ENCODE assay signal across 19 mouse cellular contexts in genomic region chr3:60614516-60614915, GRCm38 (mm10).
A peak's percentile ranks its signal among the peaks of the same experiment; 100 is the strongest.
DNase-seq lines count a peak whose midpoint lies in the region; ATAC-seq and TF ChIP-seq lines count a peak whose summit lies in the region.
"Had no signal": no experiment of that assay in that cellular context is flagged by ENCODE, and none has a peak within 500 bp of the region (broad histone marks: within the 10 kb centered on the region; RNA-seq: fewer than 3 reads in every experiment).

No protein-coding gene starts in this region.

- no peaks in the 10 kb centered on the region for H3K27me3 ChIP-seq in kidney, adult 2 months (replicated peaks; ENCODE audit: control insufficient read depth, insufficient read depth, low read length)
- no peaks in the 10 kb centered on the region for H3K27me3 ChIP-seq in kidney, embryonic 15.5 days
- no peaks in the 10 kb centered on the region for H3K27me3 ChIP-seq in limb, embryonic 10.5 days (ENCODE audit: low read depth, poor library complexity, severe bottlenecking)
- H3K27me3 ChIP-seq: embryonic facial prominence, embryonic 15.5 days; heart, embryonic 13.5 days; hindbrain, embryonic 15.5 days; liver, embryonic 13.5 days; lung, embryonic 15.5 days had no signal

- no peaks in the 10 kb centered on the region for H3K36me3 ChIP-seq in kidney, adult 2 months (ENCODE audit: control insufficient read depth, insufficient read depth, low read length)
- peaks cover 34% of the 10 kb centered on the region for H3K36me3 ChIP-seq in kidney, embryonic 15.5 days
- H3K36me3 ChIP-seq in limb, embryonic 10.5 days: peaks cover 36% of the 10 kb centered on the region
- H3K36me3 ChIP-seq: hindbrain, embryonic 15.5 days had no signal

- WGBS in kidney, adult 2 months: 65% methylated on average over 7 of the region's 7 CpGs
- 84% methylated on average over 7 of the region's 7 CpGs for WGBS in kidney, embryonic 15.5 days
- WGBS in limb, embryonic 10.5 days: 91% methylated on average over 7 of the region's 7 CpGs

- TF ChIP-seq CTCF in kidney, adult 2 months (conservative IDR thresholded peaks at IDR 0.05; ENCODE audit: insufficient read depth, insufficient read length, low read depth, low read length): no peak

- no peak for TF ChIP-seq POLR2A in kidney, adult 2 months (IDR thresholded peaks at IDR 0.05; ENCODE audit: low read depth, low read length)

- H3K9ac ChIP-seq in kidney, embryonic 15.5 days: no peak overlapping the region
- H3K9ac ChIP-seq: embryonic facial prominence, embryonic 15.5 days; heart, embryonic 13.5 days; hindbrain, embryonic 15.5 days; liver, embryonic 13.5 days; lung, embryonic 15.5 days had no signal

- no peak overlapping the region for H3K4me3 ChIP-seq in kidney, adult 2 months (ENCODE audit: insufficient read depth, low read depth, low read length)
- H3K4me3 ChIP-seq in kidney, embryonic 15.5 days (replicated peaks): no peak overlapping the region
- no peak overlapping the region for H3K4me3 ChIP-seq in limb, embryonic 10.5 days
- H3K4me3 ChIP-seq: embryonic facial prominence, embryonic 15.5 days; heart, embryonic 13.5 days; hindbrain, embryonic 15.5 days; liver, embryonic 13.5 days; lung, embryonic 15.5 days had no signal

- no peaks in the 10 kb centered on the region for H3K9me3 ChIP-seq in kidney, embryonic 15.5 days (replicated peaks)
- H3K9me3 ChIP-seq in limb, embryonic 10.5 days (replicated peaks): no peaks in the 10 kb centered on the region
- H3K9me3 ChIP-seq: embryonic facial prominence, embryonic 15.5 days; G1E; heart, embryonic 13.5 days; hindbrain, embryonic 15.5 days; liver, embryonic 13.5 days; lung, embryonic 15.5 days had no signal

- no peak for ATAC-seq in kidney, embryonic 15.5 days (replicated peaks; ENCODE audit: low FRiP score)

- no peak overlapping the region for H3K4me2 ChIP-seq in kidney, embryonic 15.5 days
- H3K4me2 ChIP-seq: embryonic facial prominence, embryonic 15.5 days; heart, embryonic 13.5 days; liver, embryonic 13.5 days; lung, embryonic 15.5 days; midbrain, embryonic 11.5 days had no signal

- H3K27ac ChIP-seq in kidney, adult 2 months (ENCODE audit: insufficient read depth, low read depth, low read length): no peak overlapping the region
- H3K27ac ChIP-seq in kidney, embryonic 15.5 days: no peak overlapping the region
- H3K27ac ChIP-seq in limb, embryonic 10.5 days: no peak overlapping the region
- H3K27ac ChIP-seq: embryonic facial prominence, embryonic 15.5 days; heart, embryonic 13.5 days; hindbrain, embryonic 15.5 days; kidney, postnatal 0 days; liver, embryonic 13.5 days; lung, embryonic 15.5 days had no signal

- H3K4me1 ChIP-seq in kidney, adult 2 months (ENCODE audit: control insufficient read depth, insufficient read depth, low read length): peaks cover 6% of the 10 kb centered on the region; the same call in 1 of the 2 replicates
- H3K4me1 ChIP-seq in kidney, embryonic 15.5 days: no peaks in the 10 kb centered on the region
- no peaks in the 10 kb centered on the region for H3K4me1 ChIP-seq in limb, embryonic 10.5 days
- H3K4me1 ChIP-seq: embryonic facial prominence, embryonic 15.5 days had no signal

- peak; percentile 62 for DNase-seq in kidney, adult 2 months
- peak; percentile 9 for DNase-seq in right cerebral cortex, postnatal 14 days
- DNase-seq in right cerebral cortex, postnatal 36 days (ENCODE audit: low spot score in 2 of 2): no peak
- DNase-seq in R1 (ENCODE audit: low read depth, low spot score): peak; percentile 52
- DNase-seq in spleen, postnatal 14 days (ENCODE audit: low spot score in 2 of 2): no peak
- DNase-seq in limb, embryonic 10.5 days (ENCODE audit: low spot score): no peak
- DNase-seq: cerebellum, adult 18-20 months; embryo, embryonic 11 days; gastrocnemius, postnatal 10 days; heart, postnatal 36 days; liver, embryonic 13.5 days had no signal

Comparison
In these comparisons a context has a peak if more than half of its experiments do, and no peak if none do; other contexts are left out.
1. DNase-seq: peak in kidney, adult 2 months (single experiment), right cerebral cortex, postnatal 14 days (single experiment) and R1 (single experiment); none in right cerebral cortex, postnatal 36 days (0 of 2), spleen, postnatal 14 days (0 of 2) and limb, embryonic 10.5 days (single experiment).